Mouse (Mus musculus) heart, adult 8-10 months (tissue): ENCODE data around the gene Ubash3b. TPM values are rescaled to one million over a fixed set of nuclear protein-coding genes. Genes with fewer than 3 reads are reported as not detected.

Experiments used
- DNase-seq: peaks from one replicate; pipeline ENCODE4 v3.0.0; 2022; ENCODE audit warnings: low spot score
- total RNA-seq, 4 experiments: library from RNA; stranded (reverse); gene quantifications; 2 replicates each; pipeline ENCODE4 v1.2.4; 2022

Gene Ubash3b
- total RNA-seq, 4 experiments from 2014 or later: 0.79 to 1.1 (median 0.97) TPM

- no peak for DNase-seq
Measured at GRCm38 (mm10) chr9:41054166-41054565, 107.3 kb downstream of the Ubash3b start.

- no peak for DNase-seq
Measured at GRCm38 (mm10) chr9:41053478-41053877, 108.0 kb downstream of the Ubash3b start.

- DNase-seq: no peak
Measured at GRCm38 (mm10) chr9:41051080-41051932, 110.2 kb downstream of the Ubash3b start.

GRCm38 (mm10) chr9:41050331-41051079 is 111.0 kb downstream of the Ubash3b start:
- DNase-seq: no peak

- DNase-seq: no peak
Measured at GRCm38 (mm10) chr9:41049282-41049681, 112.2 kb downstream of the Ubash3b start.

- no peak for DNase-seq
Measured at GRCm38 (mm10) chr9:41048820-41049219, 112.7 kb downstream of the Ubash3b start.

GRCm38 (mm10) chr9:41048216-41048615 is 113.3 kb downstream of the Ubash3b start:
- no peak for DNase-seq

- no peak for DNase-seq
Measured at GRCm38 (mm10) chr9:41047654-41048053, 113.8 kb downstream of the Ubash3b start.

GRCm38 (mm10) chr9:41044626-41045025 is 116.9 kb downstream of the Ubash3b start:
- peak; percentile 91 for DNase-seq

- DNase-seq: no peak
Measured at GRCm38 (mm10) chr9:41043641-41044040, 117.9 kb downstream of the Ubash3b start.

GRCm38 (mm10) chr9:41041404-41041803 is 120.1 kb downstream of the Ubash3b start:
- DNase-seq: no peak

- no peak for DNase-seq
Measured at GRCm38 (mm10) chr9:41038150-41038664, 123.3 kb downstream of the Ubash3b start.

GRCm38 (mm10) chr9:41031590-41032489 is 129.7 kb downstream of the Ubash3b start:
- no peak for DNase-seq

- no peak for DNase-seq
Measured at GRCm38 (mm10) chr9:41029827-41030226, 131.7 kb downstream of the Ubash3b start.

- DNase-seq: peak; percentile 13
Measured at GRCm38 (mm10) chr9:41028470-41028869, 133.0 kb downstream of the Ubash3b start.

- no peak for DNase-seq
Measured at GRCm38 (mm10) chr9:41021690-41022089, 139.8 kb downstream of the Ubash3b start.

- no peak for DNase-seq
Measured at GRCm38 (mm10) chr9:41020486-41020885, 141.0 kb downstream of the Ubash3b start.

GRCm38 (mm10) chr9:41014512-41014911 is 147.0 kb downstream of the Ubash3b start:
- DNase-seq: no peak

- DNase-seq: no peak
Measured at GRCm38 (mm10) chr9:41012456-41012855, 149.0 kb downstream of the Ubash3b start.

GRCm38 (mm10) chr9:41011512-41012436 is 149.7 kb downstream of the Ubash3b start:
- no peak for DNase-seq
